Mouse (Mus musculus) activated CD4-positive, CD25-positive, alpha-beta regulatory T cell, adult 4 months (primary cell): ENCODE results near the gene Lbh. TPM values are rescaled to one million over a fixed set of nuclear protein-coding genes. Genes with fewer than 3 reads are reported as not detected.

ENCODE experiments used
- ATAC-seq: one replicate; pipeline ENCODE4 v1.8.0; 2017
- polyA plus RNA-seq, 2 experiments: library from polyadenylated mRNA; unstranded; fragments of 100-300 nt; shearing (Covaris generic); gene quantifications; one replicate each; pipeline ENCODE4 v1.2.1; 2017

Gene Lbh
- polyA plus RNA-seq, 2 experiments from 2014 or later, result 24.2 to 29.3 TPM

DNA sequence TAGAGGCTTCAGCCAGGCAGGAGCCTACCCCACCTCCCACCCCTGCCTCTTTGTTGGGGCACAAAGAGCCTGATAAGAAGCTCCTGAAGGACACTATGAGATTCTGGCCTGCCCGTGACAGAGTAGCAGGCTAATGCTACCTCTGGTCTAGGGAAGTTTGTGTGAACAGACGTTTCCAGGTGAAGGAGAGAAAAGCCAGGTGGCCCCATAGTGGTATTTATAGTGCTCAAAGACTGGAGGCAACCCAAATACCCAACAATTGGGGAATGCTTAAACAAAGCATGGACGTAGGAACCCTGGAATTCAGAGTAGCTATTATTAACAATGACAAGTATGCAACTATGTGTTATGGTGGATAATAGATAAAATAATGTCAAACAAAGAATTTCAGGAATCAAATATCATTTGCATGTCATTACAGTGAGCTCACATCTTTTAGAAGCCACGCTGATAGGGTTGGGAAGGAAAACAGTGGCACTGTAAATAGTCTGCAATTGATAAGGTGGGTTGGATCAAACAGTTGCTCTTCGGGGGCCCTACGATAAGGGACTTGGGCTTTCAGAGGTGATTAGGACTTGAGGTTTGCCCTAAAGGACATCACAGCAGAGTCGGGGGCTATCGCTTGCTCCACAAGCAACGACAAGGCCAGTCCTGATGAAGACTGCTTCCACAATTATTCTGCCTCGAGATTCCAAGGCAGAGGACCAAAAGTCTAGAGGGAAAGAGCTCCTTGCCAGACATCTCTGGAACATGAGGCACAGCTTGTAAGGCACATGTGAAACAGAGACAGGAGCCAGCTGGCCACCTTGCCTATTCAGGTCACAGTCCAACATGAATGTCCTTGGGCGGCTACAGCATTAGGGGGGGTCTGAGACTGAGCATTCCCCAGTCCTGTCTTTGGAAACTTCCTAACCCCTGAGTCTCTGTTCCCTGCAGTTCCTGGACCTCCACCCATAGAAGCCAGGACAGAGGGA lies 58.4 kb downstream of the Lbh start:
- no peak for ATAC-seq

DNA sequence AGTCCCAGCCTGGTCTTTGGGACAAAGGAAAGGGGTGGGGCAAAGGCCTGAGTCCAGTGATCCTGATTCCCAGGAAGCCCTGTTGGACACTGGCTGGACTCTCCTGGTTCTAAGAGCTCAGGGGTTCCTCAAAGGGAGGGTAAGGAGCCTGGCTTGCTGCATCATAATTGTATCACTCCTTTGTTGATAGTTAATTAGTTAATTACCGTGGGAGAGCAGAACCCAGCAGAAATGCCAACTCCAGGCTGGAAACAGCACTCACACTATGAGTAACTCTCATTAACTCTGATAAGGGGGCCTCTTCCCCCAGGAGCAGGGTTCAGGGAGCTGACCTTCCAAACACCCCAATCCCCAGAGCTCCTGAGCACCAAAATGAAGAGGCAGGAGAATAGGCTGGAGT lies 59.5 kb downstream of the Lbh start:
- ATAC-seq, result no peak

DNA sequence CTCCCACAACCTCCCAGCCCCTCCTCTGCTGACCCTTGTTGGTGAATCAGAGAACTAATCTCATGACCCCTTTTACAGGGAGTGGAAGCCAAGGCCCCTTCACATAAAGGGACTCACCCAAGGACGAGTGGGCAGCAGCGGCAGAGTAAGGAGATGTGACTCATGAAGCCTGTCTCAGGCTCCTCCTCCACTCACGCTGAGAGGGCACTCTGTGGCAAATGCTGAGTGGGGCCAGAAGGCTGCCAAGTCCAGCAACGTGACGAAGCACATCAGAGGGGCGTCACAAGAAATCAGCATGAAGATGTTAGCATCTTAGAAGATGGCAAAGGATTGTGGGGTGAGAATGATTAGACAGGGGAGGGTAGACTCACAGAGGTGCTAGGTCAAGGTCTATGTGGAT lies 64.1 kb downstream of the Lbh start:
- no peak for ATAC-seq

DNA sequence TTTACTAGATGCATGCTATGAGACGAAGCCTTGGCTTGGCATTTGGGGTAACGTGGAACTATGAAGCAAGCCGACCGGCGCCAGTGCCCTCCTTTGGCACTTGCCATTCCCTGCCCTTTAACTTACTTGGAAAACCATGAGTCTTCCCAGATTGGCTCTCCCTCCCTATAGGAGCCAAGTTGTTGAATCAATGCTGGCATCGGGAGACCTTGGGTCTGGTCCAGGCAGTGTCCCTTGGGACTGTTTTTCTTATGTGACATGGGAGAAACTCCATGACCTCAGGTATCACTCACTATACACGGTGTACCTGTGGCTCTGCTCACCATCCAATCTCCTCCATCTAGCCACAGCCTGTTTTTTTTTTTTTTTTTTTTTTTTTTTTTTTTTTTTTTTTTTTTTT lies 65.4 kb downstream of the Lbh start:
- no peak for ATAC-seq

- no peak for ATAC-seq
Observed at GRCm38 (mm10) chr17:72989025-72989424, 70.9 kb downstream of the Lbh start.

Other genes with a start within 250 kb of the Lbh start
- 10 to 100 TPM; 81.9 to 84.1 TPM for gene Ypel5, start 81.9 kb upstream of the Lbh start, polyA plus RNA-seq
- 10 to 100 TPM; 44.4 to 55.0 TPM for gene Lclat1, start 189.7 kb downstream of the Lbh start, polyA plus RNA-seq